Mouse (Mus musculus) G1E (cell line): ENCODE data around the gene Lap3. TPM values are rescaled to one million over a fixed set of nuclear protein-coding genes. Genes with fewer than 3 reads are reported as not detected.

Experiments
- ATAC-seq: 2 replicates; pipeline ENCODE4 v1.8.0; 2016; ENCODE audit warnings: mild to moderate bottlenecking; ENCODE audit not compliant: insufficient number of reproducible peaks, poor library complexity, low FRiP score, severe bottlenecking; ENCODE audit errors: extremely low read depth
- DNase-seq: peaks from one replicate; pipeline ENCODE4 v3.0.0; 2012; ENCODE audit warnings: low spot score
- H3K27me3 ChIP-seq: 2 replicates; pipeline ENCODE4 v1.6.1; 2012; ENCODE audit warnings: mild to moderate bottlenecking, low read length, inconsistent platforms; ENCODE audit not compliant: insufficient read depth
- H3K36me3 ChIP-seq: replicated peaks from 2 replicates; pipeline ENCODE3; 2012; ENCODE audit warnings: mild to moderate bottlenecking, inconsistent platforms
- H3K4me1 ChIP-seq: 2 replicates; pipeline ENCODE4 v1.6.1; 2012; ENCODE audit warnings: low read depth, low read length, inconsistent platforms, mixed read lengths; ENCODE audit not compliant: insufficient read depth
- H3K4me3 ChIP-seq: 2 replicates; pipeline ENCODE4 v1.5.1; 2012; ENCODE audit warnings: low read depth, mild to moderate bottlenecking, inconsistent platforms, low read length, moderate library complexity, mixed read lengths
- H3K9me3 ChIP-seq: replicated peaks from 2 replicates; pipeline ENCODE4 v1.6.1; 2012; ENCODE audit warnings: inconsistent platforms
- CTCF ChIP-seq: IDR thresholded peaks from 2 replicates; pipeline ENCODE4 v1.5.1; 2012; ENCODE audit warnings: low read depth, low read length, inconsistent platforms, mixed read lengths
- GATA1 ChIP-seq: IDR thresholded peaks from 2 replicates; pipeline ENCODE4 v1.6.1; 2012; ENCODE audit warnings: borderline replicate concordance, low read length, inconsistent platforms, mixed read lengths
- GATA2 ChIP-seq: IDR thresholded peaks from 2 replicates; pipeline ENCODE4 v1.6.1; 2012; ENCODE audit warnings: low read depth, low read length, inconsistent platforms, borderline replicate concordance
- POLR2AphosphoS5 ChIP-seq: IDR thresholded peaks from 2 replicates; pipeline ENCODE4 v1.6.1; 2012; ENCODE audit warnings: low read depth, low read length, inconsistent platforms; ENCODE audit not compliant: insufficient replicate concordance
- TAL1 ChIP-seq: conservative IDR thresholded peaks from 2 replicates; pipeline ENCODE4 v1.6.1; 2012; ENCODE audit warnings: low read depth, low read length, inconsistent platforms, mixed read lengths
- polyA plus RNA-seq: library from polyadenylated mRNA; stranded (reverse); fragments of >175 nt; gene quantifications from 2 replicates; pipeline ENCODE4 v1.2.3, GENCODE M21; 2012
- total RNA-seq, 2 experiments: library from RNA; stranded (forward) in 1 of 2; stranded (reverse) in 1 of 2; fragments of 200-1000 nt in 1 of 2; fragments of >200 nt in 1 of 2; fragmentation: Nextera tagmentation in 1 of 2; gene quantifications; 2 replicates each; pipeline ENCODE4 v1.2.3; 2014 to 2017

The Lap3 gene
- total and polyA plus RNA-seq, 3 experiments: 22.9 to 49.6 (median 47.9) TPM

DNA sequence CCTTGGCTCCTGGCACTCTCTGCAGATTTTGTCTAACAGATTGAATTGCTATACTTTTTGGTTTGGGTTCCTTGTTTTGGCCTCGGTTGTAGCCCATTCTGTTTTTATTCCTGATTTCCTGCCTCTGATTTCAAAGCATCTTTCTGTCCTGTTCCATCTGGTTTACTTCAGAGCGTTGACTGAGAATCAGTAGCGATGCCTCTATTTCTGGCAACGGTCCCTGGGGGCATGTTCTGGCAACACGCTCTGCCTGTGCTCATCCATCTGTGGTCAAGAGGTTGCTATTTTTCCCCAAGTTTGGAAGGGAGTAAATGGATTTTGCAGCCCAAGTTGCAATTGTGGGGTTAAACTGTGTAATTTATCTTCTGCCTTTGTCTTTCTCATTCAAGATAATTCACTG lies 50.2 kb downstream of the Lap3 start:
- Histone ChIP-seq H3K36me3 (no peaks in the 10 kb centered on the region), H3K27me3 (peaks cover 16% of the 10 kb centered on the region), H3K4me3 (no peak overlapping the region), H3K4me1 (no peaks in the 10 kb centered on the region), H3K9me3 (no peaks in the 10 kb centered on the region)
- DNase-seq (no peak), ATAC-seq (no peak)
- TF ChIP-seq GATA1 (no peak), POLR2AphosphoS5 (no peak), TAL1 (no peak), CTCF (no peak), GATA2 (no peak)

DNA sequence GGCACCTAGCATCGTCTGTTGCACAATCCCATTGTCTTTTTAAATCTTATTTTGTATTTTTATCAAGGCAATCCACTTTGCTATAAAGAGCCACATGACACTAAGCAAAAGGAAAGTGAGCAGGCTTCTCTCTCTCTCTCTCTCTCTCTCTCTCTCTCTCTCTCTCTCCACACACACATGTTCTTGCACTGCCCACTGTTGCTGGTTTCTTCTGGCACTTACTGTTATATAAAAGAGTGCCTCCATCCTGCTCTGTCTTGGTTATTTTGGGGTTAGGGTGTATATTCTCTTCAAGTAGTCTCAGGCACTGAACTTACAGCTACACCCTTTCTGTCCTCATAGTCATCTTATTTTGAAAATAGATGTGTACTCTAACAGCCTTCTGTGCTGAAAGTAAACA lies 56.4 kb downstream of the Lap3 start:
- no peak for DNase-seq
- peaks cover 11% of the 10 kb centered on the region for H3K27me3 ChIP-seq
- no peaks in the 10 kb centered on the region for H3K36me3 ChIP-seq

More for the DNA sequence above, 56.4 kb downstream of the Lap3 start:
- Histone ChIP-seq H3K4me3 (no peak overlapping the region), H3K4me1 (no peaks in the 10 kb centered on the region), H3K9me3 (no peaks in the 10 kb centered on the region)
- no peak for ATAC-seq
- no peak for TF ChIP-seq POLR2AphosphoS5
- no peak for TF ChIP-seq GATA2
- TF ChIP-seq CTCF: no peak

Other genes with a start within 250 kb of the Lap3 start
- 28.9 and 29.9 TPM in 2 replicates for gene Qdpr, start 43.1 kb upstream of the Lap3 start, total RNA-seq (2014; fragmentation: Nextera tagmentation)
- 28.0 and 32.3 TPM in 2 replicates for gene Qdpr, start 43.1 kb upstream of the Lap3 start, total RNA-seq (2017)
- 65.5 and 87.7 TPM in 2 replicates for gene Qdpr, start 43.1 kb upstream of the Lap3 start, polyA plus RNA-seq
- not detected in 2 replicates for gene Clrn2, start 39.6 kb upstream of the Lap3 start, total RNA-seq (2014; fragmentation: Nextera tagmentation)
- 0.33 TPM in 1 of 2 replicates, not detected in the other for gene Clrn2, start 39.6 kb upstream of the Lap3 start, total RNA-seq (2017)
- not detected in 2 replicates for gene Clrn2, start 39.6 kb upstream of the Lap3 start, polyA plus RNA-seq
- 22.6 and 27.1 TPM in 2 replicates for gene Med28, start 26.9 kb downstream of the Lap3 start, total RNA-seq (2014; fragmentation: Nextera tagmentation)
- 75.2 and 99.0 TPM in 2 replicates for gene Med28, start 26.9 kb downstream of the Lap3 start, total RNA-seq (2017)
- 49.2 and 60.1 TPM in 2 replicates for gene Med28, start 26.9 kb downstream of the Lap3 start, polyA plus RNA-seq
- not detected in 2 replicates for gene Fam184b, start 146.2 kb downstream of the Lap3 start, total RNA-seq (2014; fragmentation: Nextera tagmentation)
- 0.05 and 0.06 TPM in 2 replicates for gene Fam184b, start 146.2 kb downstream of the Lap3 start, total RNA-seq (2017)
- not detected in 2 replicates for gene Fam184b, start 146.2 kb downstream of the Lap3 start, polyA plus RNA-seq
- gene Ncapg, start 176.5 kb downstream of the Lap3 start, total RNA-seq (2014; fragmentation: Nextera tagmentation): 129 and 155 TPM in 2 replicates
- 130 and 157 TPM in 2 replicates for gene Ncapg, start 176.5 kb downstream of the Lap3 start, total RNA-seq (2017)
- 6.9 and 9.2 TPM in 2 replicates for gene Ncapg, start 176.5 kb downstream of the Lap3 start, polyA plus RNA-seq